Mouse (Mus musculus) brain, embryonic 14.5 days (tissue): ENCODE measurements around the gene Scd4.
A peak's percentile ranks its signal among the peaks of the same experiment; 100 is the strongest.

Experiments
- CTCF ChIP-seq: fragments of 200-500 bp; IDR thresholded peaks from 2 replicates; pipeline ENCODE4 v1.5.1; 2012; ENCODE audit warnings: inconsistent platforms, mild to moderate bottlenecking, moderate library complexity, borderline replicate concordance; ENCODE audit not compliant: insufficient read depth, insufficient read length; ENCODE audit errors: extremely low read depth
- POLR2A ChIP-seq: fragments of 200-500 bp; IDR thresholded peaks from 2 replicates; pipeline ENCODE4 v1.6.1; 2012; ENCODE audit warnings: mild to moderate bottlenecking, inconsistent platforms, borderline replicate concordance; ENCODE audit not compliant: poor library complexity, insufficient read depth, insufficient read length, severe bottlenecking; ENCODE audit errors: extremely low read depth

DNA sequence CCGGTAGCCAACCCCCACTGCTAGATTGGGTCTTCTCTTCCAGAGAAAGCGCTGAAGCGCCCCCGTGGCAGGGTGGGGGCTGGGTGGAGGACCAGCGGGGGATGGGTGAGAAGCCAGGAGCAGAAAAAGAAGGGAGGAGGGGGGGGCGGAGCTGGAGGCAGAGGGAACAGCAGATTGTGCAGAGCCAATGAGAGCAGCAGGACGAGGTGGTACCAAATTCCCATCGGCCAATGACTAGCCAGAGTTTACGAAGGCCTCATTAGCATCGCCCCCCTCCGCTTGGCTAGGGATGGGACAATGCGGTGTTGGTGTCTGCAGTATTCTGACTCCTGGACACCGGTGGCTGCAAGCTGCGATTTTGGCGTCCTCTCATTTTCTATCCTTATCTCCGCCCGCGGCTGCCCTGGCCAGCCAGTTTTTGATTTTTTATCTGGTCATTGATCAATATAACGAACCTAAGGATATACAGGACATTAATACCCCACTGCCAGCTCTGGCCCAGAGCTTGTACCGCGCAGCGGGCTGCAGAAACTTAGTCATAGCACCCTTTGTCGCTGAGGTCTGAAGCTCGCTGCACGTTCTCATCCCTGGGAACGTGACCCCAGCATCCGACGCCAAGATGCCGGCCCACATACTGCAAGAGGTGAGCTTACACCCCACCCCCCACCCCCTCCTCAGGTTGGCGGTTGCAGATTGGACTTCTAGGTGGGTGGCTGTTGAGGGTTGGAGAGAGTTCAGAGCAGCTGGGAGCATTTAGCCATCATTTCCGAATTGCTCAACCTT lies 38.9 kb upstream of the Scd4 start:
- no peak for TF ChIP-seq CTCF
- peak; percentile 85; the same call in 1 of the 2 replicates for TF ChIP-seq POLR2A
